Mouse (Mus musculus) midbrain, embryonic 14.5 days (tissue): ENCODE data around the gene Btrc. TPM values are rescaled to one million over a fixed set of nuclear protein-coding genes. Genes with fewer than 3 reads are reported as not detected.
"Not testable (repeated sequence)": the region's sequence is repeated elsewhere in the genome, so short reads cannot be mapped to it uniquely, and the experiment has no call there.

Source experiments
- ATAC-seq: fragments of 200-750 bp; cut with Nextera tagmentation; 2 replicates; pipeline ENCODE4 v1.8.0; 2017; ENCODE audit warnings: moderate number of reproducible peaks, moderate library complexity; ENCODE audit not compliant: low FRiP score, low TSS enrichment
- DNase-seq: peaks from one replicate; pipeline ENCODE4 v3.0.0-alpha.2; 2015
- H3K27ac ChIP-seq: fragments of 300-500 bp; sonication (generic); replicated peaks from 2 replicates; pipeline ENCODE4 v1.5.1; 2014; ENCODE audit warnings: mild to moderate bottlenecking, low read depth, low read length, moderate library complexity
- H3K27me3 ChIP-seq: fragments of 300-500 bp; sonication (generic); 2 replicates; pipeline ENCODE4 v1.6.1; 2014; ENCODE audit warnings: low read length, control low read depth, mixed read lengths; ENCODE audit not compliant: control insufficient read depth, insufficient read depth
- H3K36me3 ChIP-seq: fragments of 300-500 bp; sonication (generic); 2 replicates; pipeline ENCODE4 v1.6.1; 2014; ENCODE audit warnings: low read length, control low read depth; ENCODE audit not compliant: control insufficient read depth, insufficient read depth
- H3K4me1 ChIP-seq: fragments of 300-500 bp; sonication (generic); 2 replicates; pipeline ENCODE4 v1.6.1; 2014; ENCODE audit warnings: mild to moderate bottlenecking, antibody characterized with exemption, low read length, control low read depth; ENCODE audit not compliant: control insufficient read depth, insufficient read depth
- H3K4me2 ChIP-seq: fragments of 300-500 bp; sonication (generic); 2 replicates; pipeline ENCODE4 v1.6.1; 2014; ENCODE audit warnings: mild to moderate bottlenecking, low read length, moderate library complexity
- H3K4me3 ChIP-seq: fragments of 300-500 bp; sonication (generic); replicated peaks from 2 replicates; pipeline ENCODE4 v1.5.1; 2014; ENCODE audit warnings: low read depth, low read length
- H3K9ac ChIP-seq: fragments of 300-500 bp; sonication (generic); replicated peaks from 2 replicates; pipeline ENCODE4 v1.6.1; 2014; ENCODE audit warnings: mild to moderate bottlenecking, low read length, moderate library complexity
- H3K9me3 ChIP-seq: fragments of 300-500 bp; sonication (generic); 2 replicates; pipeline ENCODE4 v1.6.1; 2016; ENCODE audit warnings: low read length, control low read depth, mixed read lengths; ENCODE audit not compliant: control insufficient read depth
- WGBS: fragments of 180-500 bp; shearing (Covaris S2); extraction: QIAGEN DNeasy Blood & Tissue Kit; methylation state at CpG from one replicate; pipeline ENCODE4 v1.1.7; 2014; 5-methylcytosine and 5-hydroxymethylcytosine counted together
- polyA plus RNA-seq: library from polyadenylated mRNA; unstranded; fragments of >200 nt; fragmentation: Nextera tagmentation; extraction: Ambion mirVana; gene quantifications from 2 replicates; pipeline ENCODE4 v1.2.1, GENCODE M21; 2014

Btrc gene
- polyA plus RNA-seq, 1 experiment from 2014 or later: 62.6 TPM

- Histone ChIP-seq H3K4me2 (no peak overlapping the region), H3K27ac (no peak overlapping the region), H3K27me3 (no peaks in the 10 kb centered on the region), H3K4me1 (no peaks in the 10 kb centered on the region), H3K9ac (no peak overlapping the region), H3K4me3 (no peak overlapping the region), H3K9me3 (no peaks in the 10 kb centered on the region), H3K36me3 (no peaks in the 10 kb centered on the region)
- no peak for DNase-seq
- no peak for ATAC-seq
- 72% methylated on average over 12 of the region's 12 CpGs for WGBS
Measured at GRCm38 (mm10) chr19:45350456-45350855, 13.1 kb upstream of the Btrc start.

- H3K27me3 ChIP-seq, DNase-seq, H3K4me3 ChIP-seq, ATAC-seq, H3K27ac ChIP-seq, H3K4me2 ChIP-seq, H3K9me3 ChIP-seq, H3K36me3 ChIP-seq, H3K9ac ChIP-seq, H3K4me1 ChIP-seq: not testable (repeated sequence)
- 89% methylated on average over 7 of the region's 7 CpGs for WGBS
Measured at GRCm38 (mm10) chr19:45352706-45353105, 10.8 kb upstream of the Btrc start.

GRCm38 (mm10) chr19:45355678-45356077 lies 7.9 kb upstream of the Btrc start:
- Histone ChIP-seq H3K4me3 (no peak overlapping the region), H3K36me3 (no peaks in the 10 kb centered on the region), H3K27me3 (no peaks in the 10 kb centered on the region), H3K27ac (no peak overlapping the region), H3K4me2 (no peak overlapping the region), H3K9ac (no peak overlapping the region), H3K4me1 (no peaks in the 10 kb centered on the region), H3K9me3 (no peaks in the 10 kb centered on the region)
- DNase-seq (no peak), ATAC-seq (no peak)
- WGBS: 75% methylated on average over 6 of the region's 6 CpGs

GRCm38 (mm10) chr19:45356868-45357267 lies 6.7 kb upstream of the Btrc start:
- not testable (repeated sequence) for H3K36me3 ChIP-seq, H3K27me3 ChIP-seq, H3K27ac ChIP-seq, H3K4me2 ChIP-seq, H3K4me3 ChIP-seq, H3K4me1 ChIP-seq, H3K9ac ChIP-seq, H3K9me3 ChIP-seq, ATAC-seq, DNase-seq
- WGBS: 76% methylated on average over 6 of the region's 6 CpGs

GRCm38 (mm10) chr19:45360486-45360885 lies 3.0 kb upstream of the Btrc start:
- H3K9me3 ChIP-seq: no peaks in the 10 kb centered on the region
- no peak overlapping the region for H3K4me2 ChIP-seq
- H3K27me3 ChIP-seq: no peaks in the 10 kb centered on the region
- H3K36me3 ChIP-seq: no peaks in the 10 kb centered on the region
- ATAC-seq: no peak
- no peak for DNase-seq
- no peak overlapping the region for H3K9ac ChIP-seq
- no peak overlapping the region for H3K4me3 ChIP-seq
- peaks cover 8% of the 10 kb centered on the region for H3K4me1 ChIP-seq
- no peak overlapping the region for H3K27ac ChIP-seq

GRCm38 (mm10) chr19:45363933-45364391 lies 428 bp downstream of the Btrc start:
- Histone ChIP-seq H3K27ac (peak overlapping the region; percentile 97), H3K4me3 (peak overlapping the region; percentile 85), H3K4me1 (peaks cover 13% of the 10 kb centered on the region), H3K4me2 (peak overlapping the region; percentile 76), H3K9me3 (no peaks in the 10 kb centered on the region), H3K27me3 (no peaks in the 10 kb centered on the region), H3K9ac (peak overlapping the region; percentile 84), H3K36me3 (0 out of 2 replicates have a peak, but pooled peaks cover 4% of the 10 kb centered on the region)
- peak; percentile 46 for ATAC-seq
- peak; percentile 75 for DNase-seq
- WGBS: 1% methylated on average over 20 of the region's 20 CpGs

- Histone ChIP-seq H3K27ac (no peak overlapping the region), H3K9ac (no peak overlapping the region), H3K4me2 (no peak overlapping the region), H3K4me3 (no peak overlapping the region), H3K36me3 (0 out of 2 replicates have a peak, but pooled peaks cover 7% of the 10 kb centered on the region), H3K9me3 (no peaks in the 10 kb centered on the region), H3K27me3 (no peaks in the 10 kb centered on the region), H3K4me1 (peaks cover 13% of the 10 kb centered on the region)
- 89% methylated on average over 7 of the region's 7 CpGs for WGBS
- DNase-seq (no peak), ATAC-seq (no peak)
Measured at GRCm38 (mm10) chr19:45366651-45367050, 3.1 kb downstream of the Btrc start.

- H3K36me3 ChIP-seq: peaks cover 12% of the 10 kb centered on the region
- not testable (repeated sequence) for H3K9ac ChIP-seq, H3K9me3 ChIP-seq, H3K27ac ChIP-seq, H3K27me3 ChIP-seq, H3K4me3 ChIP-seq, DNase-seq, ATAC-seq, H3K4me2 ChIP-seq, H3K4me1 ChIP-seq
- WGBS: 96% methylated on average over 10 of the region's 10 CpGs
Measured at GRCm38 (mm10) chr19:45384815-45385214, 21.3 kb downstream of the Btrc start.

GRCm38 (mm10) chr19:45388551-45388950 lies 25.0 kb downstream of the Btrc start:
- Histone ChIP-seq H3K27ac (no peak overlapping the region), H3K4me3 (no peak overlapping the region), H3K9me3 (no peaks in the 10 kb centered on the region), H3K4me1 (no peaks in the 10 kb centered on the region), H3K27me3 (no peaks in the 10 kb centered on the region), H3K9ac (no peak overlapping the region), H3K4me2 (no peak overlapping the region), H3K36me3 (peaks cover 9% of the 10 kb centered on the region)
- WGBS: 42% methylated on average over 6 of the region's 6 CpGs
- no peak for ATAC-seq
- DNase-seq: peak; percentile 35
